36 mouse cellular contexts compared by ENCODE assay signal in genomic region chr6:138645604-138646003, GRCm38 (mm10). TPM values are rescaled to one million over a fixed set of nuclear protein-coding genes. Genes with fewer than 3 reads are reported as not detected.
"Had no signal": no experiment of that assay in that cellular context is flagged by ENCODE, and none has a peak within 500 bp of the region (broad histone marks: within the 10 kb centered on the region; RNA-seq: fewer than 3 reads in every experiment).

No protein-coding gene starts in this region.

- H3K27me3 ChIP-seq: limb, embryonic 12.5 days; limb, embryonic 13.5 days; limb, embryonic 15.5 days; liver, embryonic 12.5 days; liver, embryonic 13.5 days; liver, embryonic 15.5 days; lung, embryonic 15.5 days; megakaryocyte, embryonic 14.5 days; midbrain, embryonic 12.5 days; midbrain, embryonic 13.5 days; midbrain, embryonic 15.5 days; neural tube, embryonic 12.5 days had no signal

- H3K9ac ChIP-seq: limb, embryonic 12.5 days; limb, embryonic 13.5 days; limb, embryonic 15.5 days; liver, embryonic 12.5 days; liver, embryonic 13.5 days; liver, embryonic 14.5 days; liver, embryonic 15.5 days; liver, postnatal 0 days; lung, embryonic 14.5 days; lung, embryonic 15.5 days; midbrain, embryonic 12.5 days; midbrain, embryonic 13.5 days; midbrain, embryonic 15.5 days; neural tube, embryonic 12.5 days had no signal

- H3K27ac ChIP-seq: limb, embryonic 12.5 days; limb, embryonic 13.5 days; limb, embryonic 15.5 days; liver, embryonic 12.5 days; liver, embryonic 13.5 days; liver, embryonic 14.5 days; liver, embryonic 15.5 days; lung, embryonic 15.5 days; macrophage; midbrain, embryonic 10.5 days; midbrain, embryonic 12.5 days; midbrain, embryonic 13.5 days; midbrain, embryonic 15.5 days; neural tube, embryonic 12.5 days had no signal

- ATAC-seq: liver, embryonic 12.5 days; liver, postnatal 0 days; lung, postnatal 0 days; midbrain, embryonic 13.5 days; midbrain, embryonic 15.5 days; midbrain, embryonic 16.5 days had no signal

- H3K4me3 ChIP-seq: limb, embryonic 12.5 days; limb, embryonic 13.5 days; limb, embryonic 15.5 days; liver, embryonic 12.5 days; liver, embryonic 13.5 days; liver, embryonic 15.5 days; lung, embryonic 15.5 days; megakaryocyte, embryonic 14.5 days; midbrain, embryonic 10.5 days; midbrain, embryonic 12.5 days; midbrain, embryonic 13.5 days; midbrain, embryonic 15.5 days; myocyte; neural tube, embryonic 12.5 days had no signal

- H3K4me2 ChIP-seq: limb, embryonic 12.5 days; limb, embryonic 13.5 days; limb, embryonic 15.5 days; liver, embryonic 11.5 days; liver, embryonic 12.5 days; liver, embryonic 13.5 days; liver, embryonic 15.5 days; lung, embryonic 14.5 days; lung, embryonic 15.5 days; midbrain, embryonic 11.5 days; midbrain, embryonic 12.5 days; midbrain, embryonic 13.5 days; midbrain, embryonic 15.5 days; neural tube, embryonic 12.5 days had no signal

- H3K9me3 ChIP-seq: limb, embryonic 12.5 days; limb, embryonic 13.5 days; limb, embryonic 15.5 days; liver, embryonic 12.5 days; liver, embryonic 15.5 days; lung, embryonic 15.5 days; midbrain, embryonic 10.5 days; midbrain, embryonic 12.5 days; midbrain, embryonic 15.5 days; neural tube, embryonic 12.5 days had no signal

- DNase-seq: left cerebral cortex, postnatal 4 days; liver; liver, embryonic 13.5 days; liver, postnatal 0 days; lung, adult 18-20 months; lung, adult 2 months; lung, embryonic 14.5 days; lung, postnatal 10 days; lung, postnatal 14 days; lung, postnatal 36 days; lung, postnatal 4 days; midbrain, embryonic 14.5 days had no signal

- H3K4me1 ChIP-seq: limb, embryonic 12.5 days; limb, embryonic 13.5 days; limb, embryonic 15.5 days; liver, embryonic 12.5 days; liver, embryonic 13.5 days; liver, embryonic 15.5 days; lung, embryonic 15.5 days; megakaryocyte, embryonic 14.5 days; midbrain, embryonic 10.5 days; midbrain, embryonic 12.5 days; midbrain, embryonic 13.5 days; midbrain, embryonic 15.5 days; neural tube, embryonic 12.5 days had no signal

- H3K36me3 ChIP-seq: limb, embryonic 12.5 days; limb, embryonic 13.5 days; limb, embryonic 15.5 days; liver, embryonic 12.5 days; liver, embryonic 13.5 days; liver, embryonic 15.5 days; lung, embryonic 15.5 days; midbrain, embryonic 10.5 days; midbrain, embryonic 12.5 days; midbrain, embryonic 13.5 days; midbrain, embryonic 15.5 days; neural tube, embryonic 12.5 days had no signal

RNA-seq across cellular contexts. Expression of gene Igbp1b, which starts 12.7 kb away (rescaled TPM):
- polyA plus RNA-seq: limb, embryonic 12.5 days; limb, embryonic 13.5 days; limb, embryonic 14.5 days; limb, embryonic 15.5 days; liver, adult 2 months; liver, embryonic 11.5 days; liver, embryonic 12.5 days; liver, embryonic 13.5 days; liver, embryonic 14.5 days; liver, embryonic 15.5 days; liver, embryonic 16.5 days; liver, postnatal 0 days; lung, adult 2 months; lung, embryonic 14.5 days; lung, embryonic 15.5 days; lung, embryonic 16.5 days; lung, postnatal 0 days; macrophage; midbrain, embryonic 10.5 days; midbrain, embryonic 12.5 days; midbrain, embryonic 13.5 days; midbrain, embryonic 14.5 days; myocyte; neural tube, embryonic 11.5 days; neural tube, embryonic 12.5 days had no signal
